In genomic region chr11:6768599-6769436, GRCm38 (mm10) we compare ENCODE assay signal across 9 mouse cellular contexts.
A peak's percentile ranks its signal among the peaks of the same experiment; 100 is the strongest.
DNase-seq lines count a peak whose midpoint lies in the region; ATAC-seq lines count a peak whose summit lies in the region.
"Had no signal": no experiment of that assay in that cellular context is flagged by ENCODE, and none has a peak within 500 bp of the region (broad histone marks: within the 10 kb centered on the region; RNA-seq: fewer than 3 reads in every experiment).

No protein-coding gene starts in this region.

- no peak overlapping the region for H3K4me3 ChIP-seq in hindbrain, embryonic 15.5 days
- H3K4me3 ChIP-seq: liver, embryonic 15.5 days had no signal

- H3K27me3 ChIP-seq in hindbrain, embryonic 15.5 days, result no peaks in the 10 kb centered on the region
- H3K27me3 ChIP-seq: liver, embryonic 15.5 days had no signal

- peak; percentile 81 for DNase-seq in T-cell, adult 2 months (ENCODE audit: low spot score)
- peak; percentile 77 for DNase-seq in cerebellum, adult 9-11 months
- DNase-seq in frontal cortex, postnatal 14 days (ENCODE audit: low spot score in 2 of 2), result peak; percentile 49 to 79
- DNase-seq in layer of hippocampus, postnatal 10 days (ENCODE audit: low spot score in 2 of 2), result peak; percentile 86 to 88
- peak; percentile 82 to 87 for DNase-seq in right cerebral cortex, adult 2 months (ENCODE audit: low spot score in 2 of 2)
- DNase-seq in urinary bladder, postnatal 14 days (ENCODE audit: low spot score), result peak; percentile 72

- H3K9me3 ChIP-seq in hindbrain, embryonic 15.5 days, result no peaks in the 10 kb centered on the region
- H3K9me3 ChIP-seq: liver, embryonic 15.5 days had no signal

- peak; percentile 71 for ATAC-seq in hindbrain, embryonic 15.5 days (ENCODE audit: low FRiP score, low read depth)
- peak; percentile 95 for ATAC-seq in megakaryocyte progenitor cell, adult 5-6 weeks (replicated peaks; ENCODE audit: poor library complexity)

- 55% methylated on average over 22 of the region's 22 CpGs for WGBS in hindbrain, embryonic 15.5 days

- H3K4me1 ChIP-seq in hindbrain, embryonic 15.5 days (replicated peaks), result no peaks in the 10 kb centered on the region
- H3K4me1 ChIP-seq: liver, embryonic 15.5 days had no signal

- no peak overlapping the region for H3K27ac ChIP-seq in hindbrain, embryonic 15.5 days (replicated peaks)
- H3K27ac ChIP-seq: liver, embryonic 15.5 days had no signal

- no peak overlapping the region for H3K9ac ChIP-seq in hindbrain, embryonic 15.5 days
- H3K9ac ChIP-seq: liver, embryonic 15.5 days had no signal

- no peaks in the 10 kb centered on the region for H3K36me3 ChIP-seq in hindbrain, embryonic 15.5 days
- H3K36me3 ChIP-seq: liver, embryonic 15.5 days had no signal

- 0 out of 2 replicates have a peak overlapping the region, but pooled peaks have one; percentile 24 for H3K4me2 ChIP-seq in hindbrain, embryonic 15.5 days
- H3K4me2 ChIP-seq: liver, embryonic 15.5 days had no signal
